In genomic region chr14:56512084-56512483, GRCm38 (mm10) we compare ENCODE assay signal across 8 mouse cellular contexts.
DNase-seq lines count a peak whose midpoint lies in the region; TF ChIP-seq lines count a peak whose summit lies in the region.
"Had no signal": no experiment of that assay in that cellular context is flagged by ENCODE, and none has a peak within 500 bp of the region (broad histone marks: within the 10 kb centered on the region; RNA-seq: fewer than 3 reads in every experiment).

No protein-coding gene starts in this region.

- peak; percentile 2 for DNase-seq in kidney, postnatal 14 days
- no peak for DNase-seq in kidney, adult 18-20 months
- DNase-seq in R1 (ENCODE audit: low read depth, low spot score), result peak; percentile 73
- peak; percentile 68 for DNase-seq in embryonic facial prominence, embryonic 10.5 days (ENCODE audit: low spot score)
- no peak for DNase-seq in urinary bladder, adult 18-20 months (ENCODE audit: low spot score in 2 of 2)
- no peak for DNase-seq in frontal cortex, postnatal 25 days (ENCODE audit: low spot score in 2 of 2)

- peak overlapping the region; percentile 6 for H3K4me2 ChIP-seq in myocyte (ENCODE audit: low read depth)
- H3K4me2 ChIP-seq: embryonic facial prominence, embryonic 15.5 days had no signal

- H3K9me3 ChIP-seq in embryonic facial prominence, embryonic 10.5 days, result no peaks in the 10 kb centered on the region
- H3K9me3 ChIP-seq: embryonic facial prominence, embryonic 15.5 days had no signal

- no peak for TF ChIP-seq POLR2A in myocyte (IDR thresholded peaks at IDR 0.05; ENCODE audit: insufficient read length, low read depth)

- H3K4me1 ChIP-seq in embryonic facial prominence, embryonic 10.5 days, result no peaks in the 10 kb centered on the region
- H3K4me1 ChIP-seq: embryonic facial prominence, embryonic 15.5 days had no signal

- H3K27ac ChIP-seq in embryonic facial prominence, embryonic 10.5 days (replicated peaks), result no peak overlapping the region
- H3K27ac ChIP-seq: embryonic facial prominence, embryonic 15.5 days had no signal

- no peaks in the 10 kb centered on the region for H3K36me3 ChIP-seq in embryonic facial prominence, embryonic 10.5 days (replicated peaks)
- no peaks in the 10 kb centered on the region for H3K36me3 ChIP-seq in myocyte (ENCODE audit: control insufficient read depth, insufficient read depth)
- H3K36me3 ChIP-seq: embryonic facial prominence, embryonic 15.5 days had no signal

- 25% methylated on average over 6 of the region's 6 CpGs for WGBS in embryonic facial prominence, embryonic 10.5 days

- H3K79me2 ChIP-seq in myocyte (ENCODE audit: control insufficient read depth, insufficient read depth), result no peaks in the 10 kb centered on the region

- no peak overlapping the region for H3ac ChIP-seq in myocyte (ENCODE audit: control insufficient read depth, insufficient read length)

- H3K4me3 ChIP-seq in embryonic facial prominence, embryonic 10.5 days, result no peak overlapping the region
- no peak overlapping the region for H3K4me3 ChIP-seq in myocyte
- H3K4me3 ChIP-seq: embryonic facial prominence, embryonic 15.5 days had no signal

- no peaks in the 10 kb centered on the region for H3K27me3 ChIP-seq in embryonic facial prominence, embryonic 10.5 days (replicated peaks; ENCODE audit: low read depth, poor library complexity, severe bottlenecking)
- no peaks in the 10 kb centered on the region for H3K27me3 ChIP-seq in myocyte (ENCODE audit: control insufficient read depth, insufficient read depth, insufficient read length)
- H3K27me3 ChIP-seq: embryonic facial prominence, embryonic 15.5 days had no signal

TF ChIP-seq in myocyte, 11 proteins besides CTCF, POLR2A, EP300 and RAD21:
- TF ChIP-seq USF1 (IDR thresholded peaks at IDR 0.05; ENCODE audit: low read depth), result no peak
- peak in 1 of 3 experiments; percentile 28 for TF ChIP-seq MYOG (IDR thresholded peaks at IDR 0.05; ENCODE audit: control insufficient read depth in 1 of 3, insufficient read depth in 1 of 3, insufficient read length in 2 of 3, low read depth in 2 of 3)

Comparison
In these comparisons a context has a peak if more than half of its experiments do, and no peak if none do; other contexts are left out.
1. DNase-seq: peak in kidney, postnatal 14 days (single experiment), R1 (single experiment) and embryonic facial prominence, embryonic 10.5 days (single experiment); none in kidney, adult 18-20 months (single experiment), urinary bladder, adult 18-20 months (0 of 2) and frontal cortex, postnatal 25 days (0 of 2).